Mouse (Mus musculus) liver, adult 2 months (tissue): ENCODE measurements around the gene 4921509C19Rik. TPM values are rescaled to one million over a fixed set of nuclear protein-coding genes. Genes with fewer than 3 reads are reported as not detected.
"Not testable (repeated sequence)": the region's sequence is repeated elsewhere in the genome, so short reads cannot be mapped to it uniquely, and the experiment has no call there.

Source experiments
- DNase-seq: peaks from one replicate; pipeline ENCODE4 v3.0.0-alpha.2; 2011; ENCODE audit warnings: low read depth, low spot score; ENCODE audit errors: extremely low read depth
- H3K27ac ChIP-seq: fragments of 200-500 bp; replicated peaks from 2 replicates; pipeline ENCODE4 v1.5.1; 2012; ENCODE audit warnings: low read depth, mild to moderate bottlenecking, control low read depth, inconsistent platforms, low read length; ENCODE audit not compliant: insufficient read depth
- H3K27me3 ChIP-seq: fragments of 200-500 bp; 2 replicates; pipeline ENCODE4 v1.6.1; 2012; ENCODE audit warnings: mild to moderate bottlenecking, moderate library complexity, low read length, inconsistent platforms; ENCODE audit not compliant: control insufficient read depth, insufficient read depth
- H3K36me3 ChIP-seq: fragments of 200-500 bp; 2 replicates; pipeline ENCODE4 v1.6.1; 2012; ENCODE audit warnings: low read length, inconsistent platforms; ENCODE audit not compliant: control insufficient read depth, insufficient read depth
- H3K4me1 ChIP-seq: fragments of 200-500 bp; 2 replicates; pipeline ENCODE4 v1.6.1; 2011; ENCODE audit warnings: low read length; ENCODE audit not compliant: control insufficient read depth, insufficient read depth
- H3K4me3 ChIP-seq: fragments of 200-500 bp; 2 replicates; pipeline ENCODE4 v1.5.1; 2011; ENCODE audit warnings: low read depth, mild to moderate bottlenecking, control low read depth, low read length, moderate library complexity; ENCODE audit not compliant: insufficient read depth
- H3K79me2 ChIP-seq: fragments of 200-500 bp; 2 replicates; pipeline ENCODE4 v1.6.1; 2012; ENCODE audit warnings: inconsistent platforms, mild to moderate bottlenecking, low read length, moderate library complexity; ENCODE audit not compliant: control insufficient read depth, insufficient read depth
- H3K9ac ChIP-seq: fragments of 200-500 bp; 2 replicates; pipeline ENCODE4 v1.6.1; 2012; ENCODE audit warnings: low read depth, mild to moderate bottlenecking, control low read depth, inconsistent platforms, low read length
- CTCF ChIP-seq: fragments of 200-500 bp; IDR thresholded peaks from 2 replicates; pipeline ENCODE4 v1.5.1; 2011; ENCODE audit warnings: low read depth, low read length, control low read depth
- POLR2A ChIP-seq: fragments of 200-500 bp; IDR thresholded peaks from 2 replicates; pipeline ENCODE4 v1.6.1; 2011; ENCODE audit warnings: low read length, control low read depth; ENCODE audit not compliant: insufficient read depth; ENCODE audit errors: extremely low read depth
- WGBS: fragments of 180-500 bp; shearing (Covaris S2); methylation state at CpG from one replicate; pipeline ENCODE4 v1.1.7; 2018; 5-methylcytosine and 5-hydroxymethylcytosine counted together
- polyA plus RNA-seq: library from polyadenylated mRNA; depleted of rRNA; stranded (reverse); fragments of >200 nt; gene quantifications from 2 replicates; pipeline ENCODE4 v1.2.3, GENCODE M21; 2012; rRNA removed
- total RNA-seq: library from RNA; depleted of rRNA; stranded (reverse); fragments of >200 nt; gene quantifications from 2 replicates; pipeline ENCODE4 v1.2.3, GENCODE M21; 2014; rRNA removed

Gene 4921509C19Rik
- total RNA-seq: not detected in 2 replicates
- polyA plus RNA-seq: not detected in 2 replicates

DNA sequence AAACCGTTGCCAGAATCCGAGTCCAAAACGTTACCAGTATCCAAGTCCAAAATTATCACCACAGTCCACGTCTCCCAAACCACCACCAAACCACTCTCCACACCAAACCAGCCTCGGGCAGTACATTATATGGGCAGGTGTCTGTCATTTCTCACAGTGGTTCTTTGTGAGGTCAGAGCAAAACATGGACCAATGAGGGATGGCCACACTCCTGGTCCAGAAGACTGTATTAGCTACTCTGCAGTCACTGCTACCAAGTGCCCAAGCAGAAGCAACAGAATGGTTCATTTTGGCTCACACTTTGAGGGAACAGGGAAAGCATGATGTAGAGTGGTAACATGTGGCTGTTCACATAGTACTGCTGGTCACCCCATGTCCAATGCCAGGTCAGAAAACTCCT is at the start of gene 4921509C19Rik:
Gene 4921509C19Rik (minus strand): TSS at position 101 of the 400 bp plus-strand sequence.
- not testable (repeated sequence) for H3K27ac ChIP-seq, H3K4me1 ChIP-seq, H3K9ac ChIP-seq, H3K36me3 ChIP-seq, H3K79me2 ChIP-seq, H3K4me3 ChIP-seq, DNase-seq, H3K27me3 ChIP-seq
- 82% methylated on average over 5 of the region's 5 CpGs for WGBS

DNA sequence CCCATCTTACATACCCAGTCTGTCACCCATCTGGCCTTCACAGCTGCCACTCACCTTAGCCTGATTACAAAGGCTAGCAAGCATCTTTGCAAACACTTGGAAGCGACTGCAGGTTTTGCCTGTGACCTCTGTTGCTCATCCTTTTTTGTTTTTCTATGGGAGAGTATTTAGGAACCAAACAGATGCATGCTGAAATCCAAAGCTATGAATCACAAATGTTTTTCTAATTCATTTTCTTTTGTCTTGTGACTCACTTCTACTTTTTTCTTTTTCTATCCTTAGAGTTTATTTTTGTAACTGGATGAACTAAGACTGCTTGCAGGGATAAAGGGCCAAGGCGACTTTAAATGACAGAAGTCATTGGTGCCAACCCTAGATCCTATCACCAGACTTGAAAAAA is 49.6 kb upstream of the 4921509C19Rik start:
- no peak for DNase-seq
- H3K4me1 ChIP-seq: no peaks in the 10 kb centered on the region
- WGBS: 85% methylated on average over 2 of the region's 2 CpGs
- no peak overlapping the region for H3K4me3 ChIP-seq
- no peaks in the 10 kb centered on the region for H3K27me3 ChIP-seq
- H3K27ac ChIP-seq: no peak overlapping the region
- H3K36me3 ChIP-seq: no peaks in the 10 kb centered on the region; the same call in 1 of the 2 replicates
- TF ChIP-seq POLR2A (no peak), CTCF (no peak)
- no peaks in the 10 kb centered on the region for H3K79me2 ChIP-seq
- H3K9ac ChIP-seq: no peak overlapping the region

DNA sequence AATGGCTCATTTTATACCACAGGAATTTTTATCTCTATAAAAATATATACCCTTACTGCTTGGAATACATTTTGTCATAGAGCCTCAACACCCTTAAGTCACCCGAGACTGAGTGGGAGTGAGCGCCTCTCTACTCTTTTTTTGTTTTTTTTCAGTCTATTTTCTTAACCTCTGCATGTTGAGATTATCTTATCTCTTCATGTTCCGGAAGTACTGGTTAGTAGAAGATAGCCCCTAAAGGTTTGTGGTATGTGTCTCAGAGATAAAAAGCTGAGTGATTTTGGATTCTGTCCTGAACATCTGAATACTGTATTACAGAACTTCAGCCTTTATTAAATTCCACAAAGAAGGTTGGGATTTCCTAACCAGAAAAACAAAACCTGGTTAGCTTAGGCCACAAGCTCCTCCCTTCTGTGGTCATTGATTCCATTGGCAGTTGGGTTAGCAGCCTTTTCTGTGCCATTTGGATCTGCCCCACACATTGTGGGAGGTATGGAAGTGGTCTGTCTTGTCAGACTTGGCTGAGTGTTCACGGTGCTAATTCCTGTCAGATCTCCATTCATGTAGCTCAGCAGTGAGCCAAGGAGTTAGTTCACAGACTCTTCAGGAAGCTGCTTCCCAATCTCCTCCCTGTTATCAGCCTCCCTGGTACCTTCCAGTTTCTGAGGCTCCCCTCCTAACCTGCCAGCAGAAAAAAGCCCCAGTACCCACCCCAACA is 48.5 kb upstream of the 4921509C19Rik start:
- Histone ChIP-seq H3K36me3 (peaks cover 5% of the 10 kb centered on the region), H3K9ac (no peak overlapping the region), H3K4me1 (no peaks in the 10 kb centered on the region), H3K27ac (no peak overlapping the region), H3K79me2 (no peaks in the 10 kb centered on the region), H3K27me3 (no peaks in the 10 kb centered on the region), H3K4me3 (no peak overlapping the region)
- 55% methylated on average over 4 of the region's 4 CpGs for WGBS
- no peak for DNase-seq
- TF ChIP-seq CTCF (no peak), POLR2A (no peak)

DNA sequence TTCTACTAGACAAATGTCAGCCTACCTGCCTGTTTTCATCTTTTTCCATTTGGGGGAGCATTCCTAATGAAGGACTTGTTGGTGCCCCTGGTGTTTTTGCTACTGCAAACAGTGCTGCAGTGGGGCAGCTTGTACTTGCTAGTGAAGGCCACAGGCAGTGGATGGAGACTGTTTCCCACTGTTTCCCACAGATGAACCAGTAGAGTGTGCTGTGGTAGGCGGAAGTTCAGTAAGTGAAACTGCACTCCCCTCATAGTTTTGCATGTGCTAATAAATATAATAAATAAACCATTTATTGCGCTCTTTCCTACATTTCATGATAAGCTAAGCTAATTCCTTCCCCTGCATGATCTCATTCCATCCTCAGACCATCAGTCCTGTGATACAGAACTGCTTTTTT is 43.0 kb upstream of the 4921509C19Rik start:
- 76% methylated on average over 2 of the region's 2 CpGs for WGBS

DNA sequence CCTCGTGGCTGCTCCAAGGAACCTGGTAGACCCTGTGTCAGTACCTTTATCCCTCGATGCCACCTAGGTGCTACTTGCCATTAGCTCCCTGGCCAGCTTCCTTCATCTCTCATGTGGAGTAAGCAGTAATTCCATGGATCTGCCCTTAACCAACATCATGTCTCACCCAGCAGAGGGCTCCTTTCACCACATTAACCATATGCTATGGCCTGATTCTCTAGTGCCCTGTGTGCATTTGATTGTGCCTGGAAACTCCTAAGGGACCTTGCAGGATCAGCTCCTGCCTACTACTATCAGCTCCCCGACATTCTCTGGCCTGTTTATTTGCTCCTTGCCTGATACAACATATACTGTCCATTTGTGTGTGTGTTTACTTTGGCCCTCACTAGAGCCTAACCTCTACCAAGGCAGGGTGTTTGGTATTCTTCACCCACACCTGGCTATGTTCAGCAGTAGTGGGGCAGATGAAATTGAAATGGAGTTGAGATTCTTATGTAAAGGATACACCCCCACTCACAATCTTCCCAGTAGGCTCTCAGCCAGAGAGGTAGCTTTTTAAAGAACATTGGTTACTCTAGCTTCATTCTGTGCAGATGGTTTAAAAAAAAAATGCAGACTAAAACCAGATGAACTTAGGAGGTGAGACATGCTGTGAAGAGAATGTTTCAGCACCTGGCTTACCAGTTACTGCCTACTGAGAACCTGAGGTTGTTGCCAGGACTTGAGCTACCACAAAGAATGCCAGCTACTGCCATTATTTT is 37.8 kb upstream of the 4921509C19Rik start:
- no peaks in the 10 kb centered on the region; the same call in 1 of the 2 replicates for H3K4me1 ChIP-seq
- H3K36me3 ChIP-seq: peaks cover 49% of the 10 kb centered on the region
- H3K27ac ChIP-seq: no peak overlapping the region
- H3K79me2 ChIP-seq: no peaks in the 10 kb centered on the region
- DNase-seq: no peak
- 72% methylated on average over 3 of the region's 3 CpGs for WGBS
- no peak overlapping the region for H3K4me3 ChIP-seq
- no peaks in the 10 kb centered on the region for H3K27me3 ChIP-seq
- H3K9ac ChIP-seq: no peak overlapping the region
- TF ChIP-seq CTCF (no peak), POLR2A (no peak)

More for the DNA sequence above, 43.0 kb upstream of the 4921509C19Rik start:
- DNase-seq: no peak
- H3K79me2 ChIP-seq: no peaks in the 10 kb centered on the region
- H3K27ac ChIP-seq: no peak overlapping the region
- TF ChIP-seq POLR2A (no peak), CTCF (no peak)
- H3K4me1 ChIP-seq: no peaks in the 10 kb centered on the region
- H3K36me3 ChIP-seq: peaks cover 19% of the 10 kb centered on the region
- no peak overlapping the region for H3K4me3 ChIP-seq
- no peaks in the 10 kb centered on the region for H3K27me3 ChIP-seq
- H3K9ac ChIP-seq: no peak overlapping the region

DNA sequence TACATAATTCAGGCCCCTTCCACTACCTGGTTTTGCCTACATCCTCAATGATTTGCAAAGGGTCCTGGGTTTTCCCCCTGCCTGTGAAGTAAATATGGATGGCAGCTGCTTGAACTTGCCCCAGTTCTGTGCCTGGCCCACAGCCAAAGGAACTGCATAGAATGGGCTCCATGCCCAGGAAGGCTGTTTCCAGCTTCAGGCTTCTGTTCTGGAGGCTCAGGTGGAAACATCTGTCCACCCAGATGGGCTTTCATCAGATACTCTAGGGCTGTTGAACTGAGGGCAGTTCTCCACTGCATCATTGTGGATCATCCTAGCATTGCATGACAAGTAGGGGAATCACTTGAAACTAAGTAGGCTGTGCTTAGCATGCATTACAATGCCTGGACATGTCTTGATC is 36.2 kb upstream of the 4921509C19Rik start:
- Histone ChIP-seq H3K27ac (no peak overlapping the region), H3K27me3 (no peaks in the 10 kb centered on the region), H3K79me2 (no peaks in the 10 kb centered on the region), H3K36me3 (peaks cover 59% of the 10 kb centered on the region), H3K4me3 (no peak overlapping the region), H3K9ac (no peak overlapping the region), H3K4me1 (no peaks in the 10 kb centered on the region; the same call in 1 of the 2 replicates)
- no peak for DNase-seq
- TF ChIP-seq POLR2A: no peak
- TF ChIP-seq CTCF: no peak
